Mouse (Mus musculus) liver, embryonic 15.5 days (tissue): ENCODE results near the gene Ubap2. TPM values are rescaled to one million over a fixed set of nuclear protein-coding genes. Genes with fewer than 3 reads are reported as not detected.

Source experiments
- ATAC-seq: fragments of 200-750 bp; cut with Nextera tagmentation; 2 replicates; pipeline ENCODE4 v1.8.0; 2017; ENCODE audit warnings: moderate number of reproducible peaks, mild to moderate bottlenecking, moderate library complexity; ENCODE audit not compliant: insufficient read depth
- H3K27ac ChIP-seq: fragments of 300-500 bp; sonication (generic); replicated peaks from 2 replicates; pipeline ENCODE4 v1.5.1; 2015; ENCODE audit warnings: mild to moderate bottlenecking, inconsistent platforms
- H3K27me3 ChIP-seq: fragments of 300-500 bp; sonication (generic); 2 replicates; pipeline ENCODE4 v1.6.1; 2015; ENCODE audit warnings: mild to moderate bottlenecking, inconsistent platforms
- H3K36me3 ChIP-seq: fragments of 300-500 bp; sonication (generic); replicated peaks from 2 replicates; pipeline ENCODE4 v1.6.1; 2015; ENCODE audit warnings: moderate library complexity, mild to moderate bottlenecking, inconsistent platforms
- H3K4me1 ChIP-seq: fragments of 300-500 bp; sonication (generic); replicated peaks from 2 replicates; pipeline ENCODE4 v1.6.1; 2015; ENCODE audit warnings: inconsistent platforms
- H3K4me2 ChIP-seq: fragments of 300-500 bp; sonication (generic); 2 replicates; pipeline ENCODE4 v1.6.1; 2015; ENCODE audit warnings: moderate library complexity, mild to moderate bottlenecking, inconsistent platforms
- H3K4me3 ChIP-seq: fragments of 300-500 bp; sonication (generic); replicated peaks from 2 replicates; pipeline ENCODE4 v1.5.1; 2015; ENCODE audit warnings: mild to moderate bottlenecking, inconsistent platforms
- H3K9ac ChIP-seq: fragments of 300-500 bp; sonication (generic); 2 replicates; pipeline ENCODE4 v1.6.1; 2015; ENCODE audit warnings: moderate library complexity, mild to moderate bottlenecking, inconsistent platforms
- H3K9me3 ChIP-seq: fragments of 300-500 bp; sonication (generic); replicated peaks from 2 replicates; pipeline ENCODE4 v1.6.1; 2016; ENCODE audit warnings: inconsistent platforms
- WGBS: fragments of 180-500 bp; shearing (Covaris S2); methylation state at CpG from one replicate; pipeline ENCODE4 v1.1.7; 2015; ENCODE audit warnings: mixed read lengths; ENCODE audit not compliant: insufficient replicate concordance; 5-methylcytosine and 5-hydroxymethylcytosine counted together
- polyA plus RNA-seq: library from polyadenylated mRNA; unstranded; fragments of >200 nt; fragmentation: Nextera tagmentation; extraction: Ambion mirVana; gene quantifications from 2 replicates; pipeline ENCODE4 v1.2.1, GENCODE M21; 2015

Gene Ubap2
- polyA plus RNA-seq, 1 experiment from 2014 or later = 22.9 TPM

- H3K4me2 ChIP-seq = no peak overlapping the region
- H3K27ac ChIP-seq = no peak overlapping the region
- H3K27me3 ChIP-seq = no peaks in the 10 kb centered on the region
- WGBS = 83% methylated on average over 4 of the region's 4 CpGs
- no peaks in the 10 kb centered on the region for H3K9me3 ChIP-seq
- peaks cover 11% of the 10 kb centered on the region for H3K4me1 ChIP-seq
- H3K36me3 ChIP-seq = peaks cover 25% of the 10 kb centered on the region
- no peak for ATAC-seq
- H3K4me3 ChIP-seq = no peak overlapping the region
- H3K9ac ChIP-seq = no peak overlapping the region
Measured at GRCm38 (mm10) chr4:41259019-41259418, 15.9 kb downstream of the Ubap2 start.

- H3K4me2 ChIP-seq = no peak overlapping the region
- H3K4me1 ChIP-seq = peaks cover 11% of the 10 kb centered on the region
- no peak for ATAC-seq
- H3K9ac ChIP-seq = no peak overlapping the region
- peaks cover 22% of the 10 kb centered on the region for H3K36me3 ChIP-seq
- WGBS = 51% methylated on average over 1 of the region's 1 CpGs
- no peak overlapping the region for H3K4me3 ChIP-seq
- H3K9me3 ChIP-seq = no peaks in the 10 kb centered on the region
- H3K27me3 ChIP-seq = no peaks in the 10 kb centered on the region
- no peak overlapping the region for H3K27ac ChIP-seq
Measured at GRCm38 (mm10) chr4:41257752-41258151, 17.2 kb downstream of the Ubap2 start.

- H3K4me2 ChIP-seq = no peak overlapping the region
- H3K4me1 ChIP-seq = peaks cover 11% of the 10 kb centered on the region
- peaks cover 25% of the 10 kb centered on the region for H3K36me3 ChIP-seq
- H3K4me3 ChIP-seq = no peak overlapping the region
- H3K27ac ChIP-seq = no peak overlapping the region
- WGBS = 81% methylated on average over 12 of the region's 12 CpGs
- H3K9ac ChIP-seq = no peak overlapping the region
- no peaks in the 10 kb centered on the region for H3K9me3 ChIP-seq
- H3K27me3 ChIP-seq = no peaks in the 10 kb centered on the region
- ATAC-seq = no peak
Measured at GRCm38 (mm10) chr4:41255564-41256210, 19.3 kb downstream of the Ubap2 start.

- Histone ChIP-seq H3K9me3 (no peaks in the 10 kb centered on the region), H3K27me3 (no peaks in the 10 kb centered on the region), H3K27ac (no peak overlapping the region), H3K4me3 (no peak overlapping the region), H3K36me3 (peaks cover 42% of the 10 kb centered on the region), H3K9ac (no peak overlapping the region), H3K4me2 (no peak overlapping the region), H3K4me1 (peaks cover 11% of the 10 kb centered on the region)
- 85% methylated on average over 2 of the region's 2 CpGs for WGBS
- ATAC-seq = no peak
Measured at GRCm38 (mm10) chr4:41253756-41254155, 21.2 kb downstream of the Ubap2 start.

- H3K4me3 ChIP-seq = no peak overlapping the region
- H3K27ac ChIP-seq = no peak overlapping the region
- no peaks in the 10 kb centered on the region for H3K9me3 ChIP-seq
- no peak overlapping the region for H3K9ac ChIP-seq
- no peak for ATAC-seq
- no peak overlapping the region for H3K4me2 ChIP-seq
- peaks cover 67% of the 10 kb centered on the region for H3K36me3 ChIP-seq
- H3K4me1 ChIP-seq = no peaks in the 10 kb centered on the region
- WGBS = 83% methylated on average over 2 of the region's 2 CpGs
- H3K27me3 ChIP-seq = no peaks in the 10 kb centered on the region
Measured at GRCm38 (mm10) chr4:41245408-41245807, 29.5 kb downstream of the Ubap2 start.

- peaks cover 34% of the 10 kb centered on the region for H3K36me3 ChIP-seq
- H3K27me3 ChIP-seq = no peaks in the 10 kb centered on the region
- no peaks in the 10 kb centered on the region for H3K4me1 ChIP-seq
- H3K9me3 ChIP-seq = no peaks in the 10 kb centered on the region
- H3K4me3 ChIP-seq = no peak overlapping the region
- ATAC-seq = no peak
- H3K4me2 ChIP-seq = no peak overlapping the region
- H3K9ac ChIP-seq = no peak overlapping the region
- H3K27ac ChIP-seq = no peak overlapping the region
- 66% methylated on average over 3 of the region's 3 CpGs for WGBS
Measured at GRCm38 (mm10) chr4:41240916-41241315, 34.0 kb downstream of the Ubap2 start.

- Histone ChIP-seq H3K36me3 (peaks cover 56% of the 10 kb centered on the region), H3K27ac (no peak overlapping the region)
- WGBS = 67% methylated on average over 5 of the region's 5 CpGs
Measured at GRCm38 (mm10) chr4:41235621-41236020, 39.3 kb downstream of the Ubap2 start.

GRCm38 (mm10) chr4:41226351-41226750 lies 48.6 kb downstream of the Ubap2 start:
- Histone ChIP-seq H3K27me3 (no peaks in the 10 kb centered on the region), H3K27ac (no peak overlapping the region), H3K9me3 (no peaks in the 10 kb centered on the region), H3K36me3 (peaks cover 96% of the 10 kb centered on the region), H3K4me2 (no peak overlapping the region), H3K4me1 (no peaks in the 10 kb centered on the region), H3K9ac (no peak overlapping the region), H3K4me3 (no peak overlapping the region)
- 67% methylated on average over 3 of the region's 3 CpGs for WGBS
- ATAC-seq = no peak

More at GRCm38 (mm10) chr4:41235621-41236020, 39.3 kb downstream of the Ubap2 start:
- H3K9ac ChIP-seq = no peak overlapping the region
- H3K4me1 ChIP-seq = no peaks in the 10 kb centered on the region
- no peak overlapping the region for H3K4me2 ChIP-seq
- no peaks in the 10 kb centered on the region for H3K27me3 ChIP-seq
- H3K9me3 ChIP-seq = no peaks in the 10 kb centered on the region
- H3K4me3 ChIP-seq = no peak overlapping the region
- ATAC-seq = no peak

- Histone ChIP-seq H3K27me3 (no peaks in the 10 kb centered on the region), H3K9ac (no peak overlapping the region), H3K4me3 (no peak overlapping the region), H3K27ac (no peak overlapping the region), H3K36me3 (peaks cover 97% of the 10 kb centered on the region), H3K4me2 (no peak overlapping the region), H3K4me1 (no peaks in the 10 kb centered on the region), H3K9me3 (no peaks in the 10 kb centered on the region)
- WGBS = 93% methylated on average over 1 of the region's 1 CpGs
- no peak for ATAC-seq
Measured at GRCm38 (mm10) chr4:41225412-41225811, 49.5 kb downstream of the Ubap2 start.

- H3K4me3 ChIP-seq = no peak overlapping the region
- no peak overlapping the region for H3K27ac ChIP-seq
- H3K9ac ChIP-seq = no peak overlapping the region
- H3K27me3 ChIP-seq = no peaks in the 10 kb centered on the region
- H3K36me3 ChIP-seq = peaks cover 91% of the 10 kb centered on the region
- ATAC-seq = no peak
- no peaks in the 10 kb centered on the region for H3K9me3 ChIP-seq
- WGBS = 79% methylated on average over 4 of the region's 4 CpGs
- H3K4me1 ChIP-seq = no peaks in the 10 kb centered on the region
- H3K4me2 ChIP-seq = no peak overlapping the region
Measured at GRCm38 (mm10) chr4:41208050-41208449, 66.9 kb downstream of the Ubap2 start.

- WGBS = 76% methylated on average over 8 of the region's 8 CpGs
Measured at GRCm38 (mm10) chr4:41205751-41206150, 69.2 kb downstream of the Ubap2 start.

GRCm38 (mm10) chr4:41202135-41202534 lies 72.8 kb downstream of the Ubap2 start:
- ATAC-seq = no peak

More at GRCm38 (mm10) chr4:41205751-41206150, 69.2 kb downstream of the Ubap2 start:
- H3K36me3 ChIP-seq = peaks cover 94% of the 10 kb centered on the region
- H3K4me3 ChIP-seq = no peak overlapping the region
- H3K27me3 ChIP-seq = no peaks in the 10 kb centered on the region
- H3K9ac ChIP-seq = no peak overlapping the region
- no peaks in the 10 kb centered on the region for H3K9me3 ChIP-seq
- no peak overlapping the region for H3K27ac ChIP-seq
- H3K4me2 ChIP-seq = no peak overlapping the region
- no peaks in the 10 kb centered on the region for H3K4me1 ChIP-seq
- no peak for ATAC-seq

More at GRCm38 (mm10) chr4:41202135-41202534, 72.8 kb downstream of the Ubap2 start:
- WGBS = 85% methylated on average over 8 of the region's 8 CpGs
- Histone ChIP-seq H3K9me3 (no peaks in the 10 kb centered on the region), H3K4me1 (no peaks in the 10 kb centered on the region), H3K9ac (no peak overlapping the region), H3K36me3 (peaks cover 97% of the 10 kb centered on the region), H3K27ac (no peak overlapping the region), H3K4me3 (no peak overlapping the region), H3K27me3 (no peaks in the 10 kb centered on the region), H3K4me2 (no peak overlapping the region)
